Mouse (Mus musculus) CH12.LX (cell line): ENCODE data around the gene Adam17.

ENCODE experiments used
- EP300 ChIP-seq: IDR thresholded peaks from 2 replicates; pipeline ENCODE4 v1.6.1; 2011; ENCODE audit warnings: low read length, improper control_type of control experiment
- ZNF384 ChIP-seq: IDR thresholded peaks from 2 replicates; pipeline ENCODE4 v1.6.1; 2012; ENCODE audit warnings: low read depth, low read length, improper control_type of control experiment, inconsistent platforms

DNA sequence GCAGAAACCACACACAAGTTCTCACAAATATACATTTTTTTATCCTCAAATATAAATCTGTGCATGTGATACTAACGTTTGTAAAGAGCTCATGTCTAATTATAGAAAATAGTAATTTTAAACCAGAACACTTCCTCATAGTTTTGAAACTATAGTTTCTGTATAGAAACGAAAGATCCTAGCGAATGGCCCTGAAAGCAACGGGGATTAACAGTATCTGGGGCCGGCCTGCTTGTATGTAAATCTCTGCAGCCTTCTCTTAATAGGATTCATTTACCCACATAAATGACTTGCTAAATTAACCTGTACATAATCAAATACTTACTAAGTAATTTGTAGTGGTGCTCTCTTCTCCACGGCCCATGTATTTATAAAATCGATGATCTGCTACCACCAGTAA is 26.5 kb downstream of the Adam17 start:
- TF ChIP-seq ZNF384 (no peak), EP300 (no peak)
